Mouse (Mus musculus) urinary bladder, postnatal 14 days (tissue): ENCODE measurements at regions not wholly inside any gene's neighbourhood (a gene's known extent, or its start where the extent isn't known, plus 50 kb on each side); places are given as distances from the start of the nearest gene placed in this dataset.

Experiments used
- DNase-seq: peaks from one replicate; pipeline ENCODE4 v3.0.0; 2021; ENCODE audit warnings: low spot score

DNA sequence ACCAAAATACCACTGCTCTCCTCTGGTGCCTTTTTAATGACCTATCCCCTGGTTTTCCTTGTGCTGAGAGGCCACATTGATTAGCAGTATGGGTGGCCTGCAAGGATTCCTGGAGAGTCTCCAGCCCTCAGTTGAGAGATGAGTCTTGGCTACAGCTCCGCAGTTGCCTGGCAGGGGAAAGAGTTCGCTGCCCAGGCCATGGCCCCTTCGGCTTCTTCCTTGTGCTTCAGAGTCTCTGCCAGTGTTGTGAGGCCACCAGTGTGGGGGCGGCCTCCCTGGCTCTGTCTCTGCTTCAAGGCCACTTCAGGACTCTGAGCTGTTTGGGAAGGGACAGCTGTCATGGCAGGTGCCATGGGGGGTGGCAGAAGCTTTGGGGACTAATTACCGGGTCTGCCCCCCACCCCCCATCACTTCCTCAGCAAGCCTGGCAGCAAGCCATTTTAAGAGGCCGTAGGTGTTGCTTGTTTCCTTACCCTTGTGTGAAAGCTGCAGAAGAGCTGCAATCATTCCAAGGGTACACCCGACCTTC is 85.8 kb upstream of the Gria1 start:
- no peak for DNase-seq

GRCm38 (mm10) chr11:56932766-56933165 is 78.4 kb upstream of the Gria1 start:
- no peak for DNase-seq

DNA sequence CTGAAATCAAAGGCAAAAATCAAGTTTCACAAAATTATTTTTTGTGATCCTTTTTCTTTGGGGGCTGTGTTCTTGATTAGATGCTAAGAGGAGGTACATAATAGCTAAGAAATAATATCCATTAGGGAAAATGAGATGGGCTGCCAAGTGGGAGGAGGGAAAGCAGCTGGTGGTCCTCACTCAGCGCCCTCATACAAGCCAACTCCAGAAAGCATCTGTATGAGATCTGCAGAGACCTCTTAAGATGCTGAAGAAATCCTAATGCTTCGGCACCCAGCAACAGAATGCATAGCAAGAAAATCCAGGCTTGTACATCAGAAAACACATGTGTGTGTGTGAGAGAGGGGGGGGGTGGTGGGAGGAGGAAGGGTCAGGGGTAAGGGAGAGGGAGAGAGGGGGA is 58.8 kb upstream of the Gria1 start:
- DNase-seq = no peak

DNA sequence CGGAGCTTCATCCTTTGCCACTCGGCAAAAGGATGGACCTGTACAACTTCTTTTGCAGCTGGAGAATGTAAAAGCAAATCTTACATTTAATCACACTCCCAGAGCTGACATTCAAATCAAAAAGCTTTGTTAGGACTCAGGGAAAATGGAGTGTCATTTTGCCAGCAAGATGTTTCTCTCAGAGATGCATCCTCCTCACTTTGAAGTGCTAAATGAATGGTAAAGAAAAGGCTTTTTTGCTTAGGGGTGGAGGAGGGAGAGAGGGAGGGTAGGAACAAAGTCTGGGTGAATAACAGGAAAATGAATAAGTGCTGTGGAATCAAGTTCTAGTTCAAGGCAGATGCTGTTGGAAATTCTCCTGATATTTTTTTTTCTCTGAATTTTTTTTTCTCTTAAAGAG is 53.4 kb upstream of the Gria1 start:
- no peak for DNase-seq
